Mouse (Mus musculus): ENCODE data around the gene Ces1c.

- no peak for TF ChIP-seq POLR2A (IDR thresholded peaks at IDR 0.05; ENCODE audit: low read depth, low read length)
- no peak for TF ChIP-seq CTCF (IDR thresholded peaks at IDR 0.05; ENCODE audit: extremely low read depth, insufficient read length, insufficient replicate concordance, low read depth, low read length)
Observed at GRCm38 (mm10) chr8:93122005-93122404, 9.1 kb downstream of the Ces1c start.
